Mouse (Mus musculus) liver, embryonic 14.5 days (tissue): ENCODE results near the gene Celf5. TPM values are rescaled to one million over a fixed set of nuclear protein-coding genes. Genes with fewer than 3 reads are reported as not detected.

Source experiments
- ATAC-seq: fragments of 200-750 bp; cut with Nextera tagmentation; 2 replicates; pipeline ENCODE4 v1.8.0; 2017; ENCODE audit warnings: moderate number of reproducible peaks, mild to moderate bottlenecking, moderate library complexity; ENCODE audit not compliant: insufficient read depth
- DNase-seq, 3 experiments: peaks; one replicate each; pipeline ENCODE4 v3.0.0-alpha.2; 2012 to 2013; ENCODE audit warnings: low read depth in 3 of 3, low spot score in 3 of 3
- H3K27ac ChIP-seq: fragments of 300-500 bp; sonication (generic); 2 replicates; pipeline ENCODE4 v1.5.1; 2014; ENCODE audit warnings: moderate library complexity, mild to moderate bottlenecking, control low read depth, inconsistent platforms
- H3K27me3 ChIP-seq: fragments of 300-500 bp; sonication (generic); 2 replicates; pipeline ENCODE4 v1.6.1; 2014; ENCODE audit warnings: mild to moderate bottlenecking, low read length, moderate library complexity; ENCODE audit not compliant: control insufficient read depth, insufficient read depth
- H3K36me3 ChIP-seq: fragments of 300-500 bp; sonication (generic); replicated peaks from 2 replicates; pipeline ENCODE4 v1.6.1; 2014; ENCODE audit warnings: low read depth; ENCODE audit not compliant: control insufficient read depth, insufficient read depth
- H3K4me1 ChIP-seq, 2 experiments: fragments of 200-500 bp in 1 of 2; fragments of 300-500 bp in 1 of 2; sonication (generic) in 1 of 2; replicated peaks; 2 replicates each; pipeline ENCODE4 v1.6.1; 2012 to 2014; ENCODE audit warnings: antibody characterized with exemption in 1 of 2, inconsistent platforms in 1 of 2, low read length in 1 of 2; ENCODE audit not compliant: control insufficient read depth in 2 of 2, insufficient read depth in 2 of 2
- H3K4me2 ChIP-seq: fragments of 300-500 bp; sonication (generic); 2 replicates; pipeline ENCODE4 v1.6.1; 2014; ENCODE audit warnings: low read depth, mild to moderate bottlenecking, control low read depth, moderate library complexity
- H3K4me3 ChIP-seq, 2 experiments: fragments of 200-500 bp in 1 of 2; fragments of 300-500 bp in 1 of 2; sonication (generic) in 1 of 2; 2 replicates each; pipeline ENCODE4 v1.5.1; 2012 to 2014; ENCODE audit warnings: low read depth in 2 of 2, low read length in 2 of 2, mild to moderate bottlenecking in 2 of 2, control low read depth in 1 of 2, inconsistent platforms in 1 of 2, moderate library complexity in 1 of 2; ENCODE audit not compliant: insufficient read depth in 1 of 2
- H3K9ac ChIP-seq: fragments of 300-500 bp; sonication (generic); replicated peaks from 2 replicates; pipeline ENCODE4 v1.6.1; 2014; ENCODE audit warnings: mild to moderate bottlenecking, control low read depth, moderate library complexity
- H3K9me3 ChIP-seq: fragments of 300-500 bp; sonication (generic); 2 replicates; pipeline ENCODE4 v1.6.1; 2016; ENCODE audit warnings: low read length, mixed read lengths; ENCODE audit not compliant: control insufficient read depth
- CTCF ChIP-seq: IDR thresholded peaks from 2 replicates; pipeline ENCODE4 v1.5.1; 2016; ENCODE audit warnings: antibody characterized with exemption, low read depth, control low read depth
- EP300 ChIP-seq: IDR thresholded peaks from 2 replicates; pipeline ENCODE4 v1.6.1; 2016; ENCODE audit warnings: antibody characterized with exemption, low read depth
- WGBS: fragments of 180-500 bp; shearing (Covaris S2); extraction: QIAGEN DNeasy Blood & Tissue Kit; methylation state at CpG from one replicate; pipeline ENCODE4 v1.1.7; 2014; ENCODE audit not compliant: insufficient replicate concordance; 5-methylcytosine and 5-hydroxymethylcytosine counted together
- polyA plus RNA-seq, 2 experiments: library from polyadenylated mRNA; depleted of rRNA in 1 of 2; stranded (reverse) in 1 of 2; unstranded in 1 of 2; fragments of >200 nt; fragmentation: Nextera tagmentation in 1 of 2; extraction: Ambion mirVana in 1 of 2; gene quantifications; 2 replicates each; pipeline versions ENCODE4 v1.2.1 to v1.2.3; 2012 to 2014

The Celf5 gene
- polyA plus RNA-seq, 2 experiments = 0.02 TPM; not detected in 1

DNA sequence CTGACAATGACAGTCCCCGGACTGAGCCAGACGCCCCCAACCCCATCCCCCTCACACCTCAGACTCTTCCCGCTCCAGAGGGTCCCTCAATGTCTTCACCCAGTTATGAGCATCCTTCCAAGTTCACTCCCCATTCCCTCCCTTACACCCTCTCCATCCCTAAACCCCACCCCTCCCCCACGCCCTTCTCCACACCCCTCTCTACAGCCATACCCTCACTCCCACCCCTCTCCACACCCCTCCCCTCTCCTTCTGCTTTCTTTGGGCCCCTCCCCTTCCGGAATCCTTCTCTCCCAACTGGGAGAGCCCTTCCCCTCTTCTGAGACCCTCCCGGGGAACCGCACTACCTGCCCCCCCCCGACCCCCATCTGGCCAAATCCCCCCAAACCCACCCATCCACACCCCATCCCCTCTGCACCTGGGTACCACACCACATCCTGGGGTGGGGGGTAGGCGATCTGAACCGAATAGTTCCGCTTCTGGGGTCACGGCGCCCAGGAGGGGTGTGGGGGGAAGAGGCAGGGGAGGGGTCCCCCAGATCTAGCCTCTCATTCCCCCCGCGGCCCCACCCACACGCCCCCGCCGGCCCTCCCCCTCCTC, 10.0 kb downstream of the Celf5 start:
- Histone ChIP-seq H3K4me1 (0 out of 4 replicates have a peak, but pooled peaks cover 0 to 2% of the 10 kb centered on the region in 2 experiments), H3K27me3 (peaks cover 43% of the 10 kb centered on the region), H3K36me3 (no peaks in the 10 kb centered on the region), H3K9ac (no peak overlapping the region), H3K4me2 (no peak overlapping the region), H3K9me3 (no peaks in the 10 kb centered on the region), H3K27ac (no peak overlapping the region), H3K4me3 (no peak overlapping the region)
- WGBS = 7% methylated on average over 18 of the region's 18 CpGs
- ATAC-seq = no peak
- no peak for DNase-seq
- TF ChIP-seq EP300 = no peak
- no peak for TF ChIP-seq CTCF

DNA sequence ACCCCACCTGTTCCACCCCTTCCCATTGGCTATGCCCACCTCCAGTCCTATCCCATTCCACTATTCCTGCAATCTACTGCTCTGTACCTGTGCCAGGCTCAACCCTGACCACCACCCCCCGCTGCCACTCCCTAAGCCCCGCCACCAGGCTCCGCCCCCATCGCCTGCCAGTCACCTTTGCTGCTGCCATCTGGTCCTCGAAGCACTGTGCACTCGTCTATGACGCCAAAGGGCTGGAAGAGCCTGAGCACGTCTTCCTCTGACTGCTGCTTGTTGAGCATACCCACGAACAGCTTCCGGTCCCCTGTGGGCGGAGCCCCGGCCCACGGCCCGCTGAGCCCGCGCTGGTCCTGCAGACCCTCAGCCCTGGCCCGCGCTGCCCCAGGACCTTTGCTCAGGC, 12.1 kb downstream of the Celf5 start:
- no peaks in the 10 kb centered on the region for H3K36me3 ChIP-seq
- no peak overlapping the region for H3K27ac ChIP-seq
- WGBS = 31% methylated on average over 18 of the region's 18 CpGs
- H3K4me3 ChIP-seq = no peak overlapping the region
- H3K4me1 ChIP-seq = no peaks in the 10 kb centered on the region
- no peak overlapping the region for H3K4me2 ChIP-seq
- DNase-seq = no peak
- TF ChIP-seq CTCF (no peak), EP300 (no peak)
- no peaks in the 10 kb centered on the region for H3K9me3 ChIP-seq
- H3K9ac ChIP-seq = no peak overlapping the region
- ATAC-seq = no peak
- H3K27me3 ChIP-seq = peaks cover 35% of the 10 kb centered on the region

DNA sequence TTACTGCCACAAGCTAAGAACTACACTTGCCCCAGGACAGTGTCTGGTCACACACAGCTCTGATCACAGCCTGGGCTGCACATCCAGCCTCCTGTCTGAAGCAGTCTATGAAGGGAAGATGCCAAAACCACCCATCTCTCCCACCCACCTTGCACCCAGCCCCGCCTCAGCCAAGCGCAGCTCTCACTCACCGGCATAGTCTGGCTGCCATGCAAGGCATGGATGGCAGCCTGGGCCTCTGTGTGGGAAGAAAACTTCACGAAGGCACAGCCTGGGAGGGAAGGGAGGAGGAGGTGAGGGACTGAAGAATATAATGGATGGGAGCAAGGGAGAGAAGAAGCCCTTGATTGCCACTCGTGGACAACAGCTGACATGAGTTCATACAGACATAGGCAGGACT, 13.3 kb downstream of the Celf5 start:
- 62% methylated on average over 5 of the region's 5 CpGs for WGBS
- DNase-seq (no peak), ATAC-seq (no peak)
- no peak overlapping the region for H3K27ac ChIP-seq
- H3K4me3 ChIP-seq = no peak overlapping the region
- no peaks in the 10 kb centered on the region for H3K36me3 ChIP-seq
- no peak for TF ChIP-seq EP300
- TF ChIP-seq CTCF = no peak
- H3K4me1 ChIP-seq = peaks cover 2 to 5% of the 10 kb centered on the region in 2 experiments
- no peak overlapping the region for H3K4me2 ChIP-seq
- peaks cover 32% of the 10 kb centered on the region for H3K27me3 ChIP-seq
- no peaks in the 10 kb centered on the region for H3K9me3 ChIP-seq
- no peak overlapping the region for H3K9ac ChIP-seq

DNA sequence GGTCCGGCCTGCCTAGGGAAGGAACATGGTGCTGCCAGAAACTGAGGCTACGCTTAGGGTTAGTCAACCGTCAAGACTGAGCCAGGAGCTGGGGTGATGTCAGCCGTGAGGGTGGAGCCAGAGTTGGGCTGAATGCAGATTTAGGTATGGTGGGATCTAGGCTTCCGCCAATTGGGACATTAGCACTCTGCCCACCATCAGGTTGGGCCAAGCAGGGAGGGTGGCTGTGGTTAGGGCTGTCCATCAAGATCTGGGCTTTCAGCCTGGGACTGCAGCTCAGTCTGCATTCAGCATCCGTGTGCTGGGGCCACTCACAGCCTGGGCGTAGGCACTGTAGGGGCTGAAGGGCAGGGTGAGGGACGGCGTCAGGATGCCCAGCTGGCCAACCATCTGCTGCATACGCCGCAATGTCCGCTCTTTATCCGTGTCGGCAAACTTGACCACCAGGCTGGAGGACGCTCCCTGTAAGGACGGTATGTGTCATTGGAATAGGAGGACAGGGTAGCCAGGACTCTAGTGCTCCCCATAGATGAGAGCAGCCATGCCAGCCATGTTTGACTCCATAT, 14.8 kb downstream of the Celf5 start:
- H3K4me2 ChIP-seq = no peak overlapping the region
- ATAC-seq = no peak
- no peaks in the 10 kb centered on the region for H3K36me3 ChIP-seq
- no peak for DNase-seq
- H3K27ac ChIP-seq = no peak overlapping the region
- H3K4me1 ChIP-seq = peaks cover 5% of the 10 kb centered on the region in 2 experiments
- TF ChIP-seq EP300 (no peak), CTCF (no peak)
- peaks cover 31% of the 10 kb centered on the region for H3K27me3 ChIP-seq
- no peaks in the 10 kb centered on the region for H3K9me3 ChIP-seq
- H3K9ac ChIP-seq = no peak overlapping the region
- no peak overlapping the region for H3K4me3 ChIP-seq
- WGBS = 64% methylated on average over 16 of the region's 16 CpGs

DNA sequence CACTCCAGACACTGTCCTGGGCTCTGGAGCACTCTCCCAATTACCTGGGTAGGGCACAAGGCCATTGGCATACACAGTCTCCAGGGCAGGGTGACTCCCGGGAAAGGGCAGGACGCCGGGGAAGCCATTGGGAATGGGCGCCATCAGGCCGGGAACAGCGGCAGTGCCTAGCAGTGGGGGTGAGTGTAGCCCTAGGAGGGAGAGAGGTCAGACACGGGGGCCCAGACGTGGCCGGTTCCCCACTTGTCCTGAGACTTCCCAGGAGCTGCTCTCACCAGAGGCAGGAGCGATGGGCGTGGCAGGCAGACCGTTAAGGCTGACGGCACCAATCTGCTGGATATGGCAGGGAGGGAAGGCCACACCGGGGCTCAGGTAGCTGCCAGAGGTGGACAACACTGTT, 15.6 kb downstream of the Celf5 start:
- H3K4me3 ChIP-seq = no peak overlapping the region
- DNase-seq (no peak), ATAC-seq (no peak)
- H3K4me1 ChIP-seq = peaks cover 5% of the 10 kb centered on the region in 2 experiments
- H3K9me3 ChIP-seq = no peaks in the 10 kb centered on the region
- peaks cover 33% of the 10 kb centered on the region for H3K27me3 ChIP-seq
- no peak overlapping the region for H3K4me2 ChIP-seq
- no peaks in the 10 kb centered on the region for H3K36me3 ChIP-seq
- no peak overlapping the region for H3K27ac ChIP-seq
- 54% methylated on average over 14 of the region's 14 CpGs for WGBS
- TF ChIP-seq CTCF (no peak), EP300 (no peak)
- no peak overlapping the region for H3K9ac ChIP-seq
